Mouse (Mus musculus) CH12.LX (cell line): ENCODE data around the gene Prkca. TPM values are rescaled to one million over a fixed set of nuclear protein-coding genes. Genes with fewer than 3 reads are reported as not detected.

Experiments
- DNase-seq: peaks from one replicate; pipeline ENCODE4 v3.0.0-alpha.2; 2013; ENCODE audit errors: extremely low read depth
- H3K27ac ChIP-seq: 2 replicates; pipeline ENCODE4 v1.5.1; 2012; ENCODE audit warnings: low read depth, mild to moderate bottlenecking, control low read depth, moderate library complexity; ENCODE audit not compliant: insufficient read depth
- H3K27me3 ChIP-seq: replicated peaks from 2 replicates; pipeline ENCODE3; 2012; ENCODE audit warnings: inconsistent platforms
- H3K36me3 ChIP-seq, 2 experiments: replicated peaks in 1 of 2; 2 replicates each; pipeline versions ENCODE3 to v1.6.1; 2012; ENCODE audit warnings: inconsistent platforms in 1 of 2, low read length in 1 of 2, mild to moderate bottlenecking in 1 of 2, mixed read lengths in 1 of 2, moderate library complexity in 1 of 2; ENCODE audit not compliant: control insufficient read depth in 1 of 2, insufficient read depth in 1 of 2
- H3K4me1 ChIP-seq, 2 experiments: 2 replicates each; pipeline ENCODE4 v1.6.1; 2012; ENCODE audit warnings: inconsistent platforms in 1 of 2, moderate library complexity in 1 of 2; ENCODE audit not compliant: insufficient read depth in 2 of 2, control insufficient read depth in 1 of 2
- H3K4me2 ChIP-seq: 2 replicates; pipeline ENCODE4 v1.6.1; 2012; ENCODE audit warnings: low read depth, mild to moderate bottlenecking, control low read depth; ENCODE audit not compliant: poor library complexity, insufficient read depth, severe bottlenecking
- H3K4me3 ChIP-seq, 3 experiments: fragments of 150-350 bp in 1 of 3; sonication (generic) in 1 of 3; replicated peaks in 1 of 3; 2 replicates each; pipeline versions ENCODE3 to v1.5.1; 2011 to 2012; ENCODE audit warnings: low read depth in 2 of 3, low read length in 2 of 3, mild to moderate bottlenecking in 2 of 3, moderate library complexity in 2 of 3, control low read depth in 1 of 3, improper control_type of control experiment in 1 of 3, inconsistent platforms in 1 of 3, mixed read lengths in 1 of 3; ENCODE audit not compliant: poor library complexity in 1 of 3
- H3K79me2 ChIP-seq: replicated peaks from 2 replicates; pipeline ENCODE4 v1.6.1; 2012; ENCODE audit warnings: mild to moderate bottlenecking, moderate library complexity; ENCODE audit not compliant: control insufficient read depth, poor library complexity, insufficient read depth, severe bottlenecking; ENCODE audit errors: extremely low read depth
- H3K9ac ChIP-seq: 2 replicates; pipeline ENCODE4 v1.6.1; 2012; ENCODE audit warnings: low read depth, mild to moderate bottlenecking, control low read depth, moderate library complexity; ENCODE audit not compliant: insufficient read depth
- H3K9me3 ChIP-seq: replicated peaks from 2 replicates; pipeline ENCODE3; 2012; ENCODE audit warnings: low read length, inconsistent platforms, mixed read lengths
- CHD2 ChIP-seq: IDR thresholded peaks from 2 replicates; pipeline ENCODE4 v1.6.1; 2011; ENCODE audit warnings: low read length, improper control_type of control experiment
- CTCF ChIP-seq, 2 experiments: IDR thresholded peaks in 1 of 2; conservative IDR thresholded peaks in 1 of 2; 2 replicates each; pipeline ENCODE4 v1.5.1; 2011 to 2012; ENCODE audit warnings: low read depth in 2 of 2, low read length in 2 of 2, improper control_type of control experiment in 1 of 2, inconsistent platforms in 1 of 2, mild to moderate bottlenecking in 1 of 2, moderate library complexity in 1 of 2
- EP300 ChIP-seq: IDR thresholded peaks from 2 replicates; pipeline ENCODE4 v1.6.1; 2011; ENCODE audit warnings: low read length, improper control_type of control experiment
- HCFC1 ChIP-seq: IDR thresholded peaks from 2 replicates; pipeline ENCODE4 v1.6.1; 2012; ENCODE audit warnings: low read depth, mild to moderate bottlenecking, inconsistent platforms, low read length, improper control_type of control experiment
- JUND ChIP-seq: conservative IDR thresholded peaks from 2 replicates; pipeline ENCODE4 v1.6.1; 2011; ENCODE audit warnings: low read depth, low read length, improper control_type of control experiment
- KAT2A ChIP-seq: IDR thresholded peaks from 2 replicates; pipeline ENCODE4 v1.6.1; 2012; ENCODE audit warnings: low read length, improper control_type of control experiment, inconsistent platforms; ENCODE audit not compliant: insufficient replicate concordance
- MAZ ChIP-seq: IDR thresholded peaks from 2 replicates; pipeline ENCODE4 v1.6.1; 2012; ENCODE audit warnings: low read depth, mild to moderate bottlenecking, inconsistent platforms, low read length, improper control_type of control experiment, moderate library complexity
- MEF2A ChIP-seq: IDR thresholded peaks from 2 replicates; pipeline ENCODE4 v1.6.1; 2014; ENCODE audit warnings: low read depth, mild to moderate bottlenecking, inconsistent platforms, low read length, improper control_type of control experiment, borderline replicate concordance
- MXI1 ChIP-seq: IDR thresholded peaks from 2 replicates; pipeline ENCODE4 v1.6.1; 2011; ENCODE audit warnings: mild to moderate bottlenecking, low read depth, low read length, improper control_type of control experiment
- MYC ChIP-seq: IDR thresholded peaks from 2 replicates; pipeline ENCODE4 v1.6.1; 2011; ENCODE audit warnings: low read depth, mild to moderate bottlenecking, improper control_type of control experiment, low read length
- NELFE ChIP-seq: IDR thresholded peaks from 2 replicates; pipeline ENCODE4 v1.6.1; 2011; ENCODE audit warnings: low read depth, low read length, improper control_type of control experiment
- NRF1 ChIP-seq: IDR thresholded peaks from 2 replicates; pipeline ENCODE4 v1.6.1; 2014; ENCODE audit warnings: low read depth, mild to moderate bottlenecking, inconsistent platforms, low read length, improper control_type of control experiment, moderate library complexity
- POLR2AphosphoS2 ChIP-seq: IDR thresholded peaks from 2 replicates; pipeline ENCODE4 v1.6.1; 2011; ENCODE audit warnings: low read depth, low read length, improper control_type of control experiment
- RAD21 ChIP-seq: IDR thresholded peaks from 2 replicates; pipeline ENCODE4 v1.6.1; 2011; ENCODE audit warnings: low read depth, mild to moderate bottlenecking, low read length, improper control_type of control experiment, moderate library complexity
- SIN3A ChIP-seq: IDR thresholded peaks from 2 replicates; pipeline ENCODE4 v1.6.1; 2012; ENCODE audit warnings: low read length, improper control_type of control experiment, inconsistent platforms
- TBP ChIP-seq: conservative IDR thresholded peaks from 2 replicates; pipeline ENCODE4 v1.6.1; 2011; ENCODE audit warnings: low read depth, low read length, improper control_type of control experiment
- TCF12 ChIP-seq: IDR thresholded peaks from 2 replicates; pipeline ENCODE4 v1.6.1; 2014; ENCODE audit warnings: low read depth, mild to moderate bottlenecking, inconsistent platforms, low read length, improper control_type of control experiment
- ZKSCAN1 ChIP-seq: IDR thresholded peaks from 2 replicates; pipeline ENCODE4 v1.6.1; 2012; ENCODE audit warnings: low read depth, inconsistent platforms, low read length, improper control_type of control experiment, borderline replicate concordance
- dilution Hi-C: fragments of 300-500 bp; cut with MboI; formaldehyde crosslinking; loops from 2 replicates; pipeline ENCODE4 v1.14.3; 2020; ENCODE audit warnings: low sequenced_read_pairs; ENCODE audit not compliant: extremely low pct_unique_long_range_greater_than_20kb, extremely low pct_ligation_motif_present
- in situ Hi-C: fragments of 300-500 bp; cut with MboI; formaldehyde crosslinking; loops from 3 replicates; pipeline ENCODE4 v1.14.3; 2019; ENCODE audit warnings: low sequenced_read_pairs, low pct_ligation_motif_present, low pct_unique_long_range_greater_than_20kb, mixed read lengths
- polyA plus RNA-seq: library from polyadenylated mRNA; unstranded; fragments of >175 nt; gene quantifications from 2 replicates; pipeline ENCODE4 v1.2.1, GENCODE M21; 2012; ENCODE audit warnings: low read depth; ENCODE audit not compliant: insufficient read length
- total RNA-seq, 2 experiments: library from RNA; depleted of rRNA; stranded (reverse); fragments of 300-350 nt in 1 of 2; fragments of >200 nt in 1 of 2; gene quantifications; 2 replicates each; pipeline ENCODE4 v1.2.3; 2012 to 2014

The Prkca gene
- total and polyA plus RNA-seq, 3 experiments = 40.0 to 107 (median 43.7) TPM

DNA sequence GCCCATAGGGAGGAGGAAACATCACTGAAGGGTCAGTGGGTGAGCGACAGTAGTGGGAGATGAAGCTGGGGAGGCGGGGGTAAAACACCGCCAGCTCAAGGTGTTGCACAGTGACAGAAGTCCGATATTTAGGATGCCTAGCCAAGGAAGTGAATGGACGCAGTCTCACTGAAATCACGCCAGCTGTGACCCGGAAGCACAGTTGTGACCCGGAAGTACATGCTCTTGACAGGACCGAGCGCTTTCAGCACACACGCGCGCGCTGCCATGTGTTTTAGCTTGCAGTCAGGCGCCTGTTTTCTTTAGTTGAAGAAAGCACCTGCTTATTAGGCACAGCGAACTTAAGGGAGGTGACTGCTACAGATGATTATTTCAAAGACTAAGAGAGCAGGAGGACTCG, 304.0 kb downstream of the Prkca start:
- Histone ChIP-seq H3K4me2 (no peak overlapping the region), H3K79me2 (no peaks in the 10 kb centered on the region), H3K27ac (no peak overlapping the region), H3K36me3 (peaks cover 21 to 91% of the 10 kb centered on the region in 2 experiments), H3K9me3 (no peaks in the 10 kb centered on the region), H3K9ac (no peak overlapping the region), H3K4me3 (no peak overlapping the region), H3K4me1 (peaks cover 0 to 13% of the 10 kb centered on the region in 2 experiments; a peak in 2 of 4 replicates), H3K27me3 (no peaks in the 10 kb centered on the region)
- in situ Hi-C loops = no loop called here
- TF ChIP-seq HCFC1 (no peak), ZKSCAN1 (no peak)
- dilution Hi-C loops = no loop called here
- no peak for DNase-seq

GRCm38 (mm10) chr11:108038989-108039388, 304.7 kb downstream of the Prkca start:
- Histone ChIP-seq H3K4me3 (no peak overlapping the region), H3K79me2 (no peaks in the 10 kb centered on the region), H3K4me1 (peaks cover 0 to 13% of the 10 kb centered on the region in 2 experiments; a peak in 2 of 4 replicates), H3K27ac (no peak overlapping the region), H3K27me3 (no peaks in the 10 kb centered on the region), H3K9ac (no peak overlapping the region), H3K36me3 (peaks cover 21 to 92% of the 10 kb centered on the region in 2 experiments), H3K4me2 (no peak overlapping the region), H3K9me3 (no peaks in the 10 kb centered on the region)
- dilution Hi-C loops = no loop called here
- no peak for TF ChIP-seq KAT2A
- TF ChIP-seq TBP = no peak
- no peak for TF ChIP-seq POLR2AphosphoS2
- TF ChIP-seq MYC = no peak
- TF ChIP-seq EP300 = no peak
- TF ChIP-seq NELFE = no peak
- TF ChIP-seq CTCF (conservative IDR thresholded peaks at IDR 0.05 in 1 of 2, IDR thresholded peaks at IDR 0.05 in 1 of 2; ENCODE audit: low read depth in 2 of 2, low read length in 2 of 2) = no peak
- TF ChIP-seq HCFC1 = no peak
- no peak for TF ChIP-seq SIN3A
- TF ChIP-seq RAD21 = no peak
- TF ChIP-seq JUND = no peak
- no peak for TF ChIP-seq NRF1
- no peak for TF ChIP-seq MAZ
- no peak for TF ChIP-seq MXI1
- in situ Hi-C loops = no loop called here
- no peak for DNase-seq

DNA sequence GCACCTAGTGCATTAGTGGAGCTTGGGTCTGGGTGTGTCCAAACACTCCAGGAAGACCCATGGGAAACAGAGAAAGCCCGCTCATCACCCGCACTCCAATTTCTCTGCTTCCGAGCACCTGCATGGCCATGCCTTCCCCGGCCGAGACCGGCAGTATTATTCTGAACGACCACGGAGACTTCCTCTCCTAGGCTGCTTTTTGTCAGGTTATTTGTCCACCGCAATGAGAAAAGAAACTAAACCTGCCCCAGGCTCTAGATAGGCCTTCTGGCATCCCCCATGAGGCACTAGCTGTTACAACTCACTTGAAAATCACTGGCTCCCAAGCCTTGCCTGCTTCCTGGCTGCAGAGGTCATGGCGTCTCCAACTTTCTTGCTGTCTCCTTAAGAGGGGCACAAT, 307.4 kb downstream of the Prkca start:
- in situ Hi-C loops = no loop called here
- no peak overlapping the region for H3K9ac ChIP-seq
- TF ChIP-seq ZKSCAN1 = no peak
- no peak for TF ChIP-seq MAZ
- no peak for TF ChIP-seq KAT2A
- TF ChIP-seq EP300 = no peak
- TF ChIP-seq CHD2 = no peak
- TF ChIP-seq RAD21 = no peak
- no peak for TF ChIP-seq TCF12
- no peak for TF ChIP-seq MEF2A
- TF ChIP-seq NRF1 = no peak
- TF ChIP-seq MXI1 = no peak
- TF ChIP-seq SIN3A = no peak
- TF ChIP-seq, all 38 proteins: peak for 0
- DNase-seq = no peak
- Histone ChIP-seq H3K27me3 (no peaks in the 10 kb centered on the region), H3K9me3 (no peaks in the 10 kb centered on the region), H3K36me3 (peaks cover 22 to 94% of the 10 kb centered on the region in 2 experiments), H3K4me3 (no peak overlapping the region), H3K79me2 (no peaks in the 10 kb centered on the region), H3K4me1 (peaks cover 0 to 3% of the 10 kb centered on the region in 2 experiments; a peak in 2 of 4 replicates), H3K4me2 (no peak overlapping the region), H3K27ac (no peak overlapping the region)
- dilution Hi-C loops = no loop called here
